Mouse (Mus musculus) layer of hippocampus, adult 9-11 months (tissue): ENCODE measurements around the gene Rfx8.

ENCODE experiments used
- DNase-seq: peaks from one replicate; pipeline ENCODE4 v3.0.0; 2022

Gene Rfx8

GRCm38 (mm10) chr1:39720632-39721350 lies at the start of gene Rfx8:
Gene Rfx8, minus strand, starts transcription at chr1:39720997.
- no peak for DNase-seq

- no peak for DNase-seq
Observed at GRCm38 (mm10) chr1:39770436-39770835, 49.6 kb upstream of the Rfx8 start.

DNA sequence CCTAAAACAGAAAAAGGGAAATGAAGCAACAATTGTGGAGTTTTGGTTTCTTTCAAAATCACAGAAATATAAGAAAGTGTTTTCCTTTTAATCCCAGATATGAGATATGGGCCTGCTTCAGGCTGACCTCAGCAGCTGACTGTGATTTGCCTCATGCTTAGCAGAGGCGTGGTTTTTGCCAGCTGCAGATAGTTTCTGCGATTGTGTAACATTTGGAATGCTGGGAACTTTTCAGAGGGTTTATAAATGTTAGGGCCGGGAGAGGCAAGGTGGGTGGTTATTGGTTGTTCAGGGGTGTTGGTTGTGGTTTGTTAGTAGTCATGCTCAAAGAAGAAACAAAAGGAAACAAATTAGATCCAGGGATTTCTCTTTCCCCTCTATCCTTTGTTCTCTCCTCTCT lies 47.2 kb upstream of the Rfx8 start:
- no peak for DNase-seq

DNA sequence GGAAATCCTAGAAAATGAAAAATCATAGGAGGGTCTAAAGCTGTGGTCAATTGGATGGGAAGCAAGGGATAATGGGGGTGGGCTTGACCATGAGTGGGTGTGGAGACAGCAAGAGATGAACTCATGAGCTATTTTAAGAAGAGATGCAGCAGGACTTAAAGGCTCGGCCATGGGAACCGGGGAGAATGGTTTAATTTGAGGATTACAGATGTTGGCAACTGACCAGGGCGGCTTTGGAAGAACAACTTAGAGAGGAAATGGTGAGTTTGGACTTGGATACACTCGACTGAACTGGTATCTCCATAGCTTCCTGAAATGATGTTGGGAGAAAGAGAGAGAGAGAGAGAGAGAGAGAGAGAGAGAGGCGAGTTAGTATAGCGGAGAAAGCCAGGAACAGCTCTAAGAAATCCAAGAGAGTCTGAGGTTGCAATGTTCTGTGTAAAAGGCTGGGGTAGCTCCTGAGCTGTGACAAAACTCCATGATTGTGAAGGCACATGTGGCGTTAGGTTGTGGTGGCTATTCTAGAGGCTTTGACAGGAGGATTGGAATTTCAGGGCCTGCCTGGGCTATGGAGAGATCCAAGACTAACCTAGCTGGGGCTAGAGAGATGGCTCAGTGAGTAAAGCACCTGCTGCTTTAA lies 45.2 kb upstream of the Rfx8 start:
- DNase-seq: no peak

DNA sequence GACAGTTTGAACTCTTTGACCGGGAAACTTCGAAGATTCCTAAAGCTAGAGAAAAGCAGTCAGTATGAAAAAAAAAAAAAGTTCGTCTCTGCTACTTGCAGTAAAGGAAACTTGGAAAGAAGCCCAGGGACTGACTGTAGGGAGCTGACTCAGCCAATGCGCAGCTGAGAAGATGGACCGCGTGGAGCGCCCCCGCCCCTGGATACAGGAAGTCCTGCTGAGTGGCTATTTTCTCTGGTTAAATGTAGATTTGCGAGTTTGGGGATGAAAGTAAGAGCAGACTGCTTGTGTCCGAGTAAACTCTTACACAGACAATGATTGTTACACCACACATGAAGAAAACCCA lies 41.2 kb upstream of the Rfx8 start:
- DNase-seq: peak; percentile 85

GRCm38 (mm10) chr1:39761211-39762024 lies 40.6 kb upstream of the Rfx8 start:
- peak; percentile 65 for DNase-seq

DNA sequence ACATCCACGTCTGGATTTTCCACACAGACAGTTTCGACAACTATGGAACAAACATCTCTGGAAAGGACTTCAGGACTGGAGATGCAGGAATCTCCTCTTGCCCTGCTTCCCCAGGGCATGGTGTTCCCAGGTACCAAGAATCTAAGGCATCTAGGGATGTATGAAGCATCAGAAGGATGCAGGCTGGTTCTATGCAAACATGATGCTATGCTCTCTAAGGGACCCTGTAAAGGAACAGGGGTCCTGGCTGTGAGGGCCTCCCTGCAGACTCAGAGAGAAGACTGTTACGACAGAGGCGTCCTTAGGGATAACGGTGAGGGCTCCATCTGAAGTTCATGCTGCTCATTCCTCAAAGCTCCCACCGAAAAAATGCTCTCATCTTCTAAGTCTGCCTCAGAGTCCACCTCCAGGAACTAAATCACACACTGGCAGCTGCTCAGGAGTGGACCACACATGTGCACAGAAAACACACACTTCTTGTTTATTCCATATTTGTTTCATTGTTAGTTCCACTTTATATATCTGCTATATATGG lies 39.5 kb upstream of the Rfx8 start:
- DNase-seq: no peak

DNA sequence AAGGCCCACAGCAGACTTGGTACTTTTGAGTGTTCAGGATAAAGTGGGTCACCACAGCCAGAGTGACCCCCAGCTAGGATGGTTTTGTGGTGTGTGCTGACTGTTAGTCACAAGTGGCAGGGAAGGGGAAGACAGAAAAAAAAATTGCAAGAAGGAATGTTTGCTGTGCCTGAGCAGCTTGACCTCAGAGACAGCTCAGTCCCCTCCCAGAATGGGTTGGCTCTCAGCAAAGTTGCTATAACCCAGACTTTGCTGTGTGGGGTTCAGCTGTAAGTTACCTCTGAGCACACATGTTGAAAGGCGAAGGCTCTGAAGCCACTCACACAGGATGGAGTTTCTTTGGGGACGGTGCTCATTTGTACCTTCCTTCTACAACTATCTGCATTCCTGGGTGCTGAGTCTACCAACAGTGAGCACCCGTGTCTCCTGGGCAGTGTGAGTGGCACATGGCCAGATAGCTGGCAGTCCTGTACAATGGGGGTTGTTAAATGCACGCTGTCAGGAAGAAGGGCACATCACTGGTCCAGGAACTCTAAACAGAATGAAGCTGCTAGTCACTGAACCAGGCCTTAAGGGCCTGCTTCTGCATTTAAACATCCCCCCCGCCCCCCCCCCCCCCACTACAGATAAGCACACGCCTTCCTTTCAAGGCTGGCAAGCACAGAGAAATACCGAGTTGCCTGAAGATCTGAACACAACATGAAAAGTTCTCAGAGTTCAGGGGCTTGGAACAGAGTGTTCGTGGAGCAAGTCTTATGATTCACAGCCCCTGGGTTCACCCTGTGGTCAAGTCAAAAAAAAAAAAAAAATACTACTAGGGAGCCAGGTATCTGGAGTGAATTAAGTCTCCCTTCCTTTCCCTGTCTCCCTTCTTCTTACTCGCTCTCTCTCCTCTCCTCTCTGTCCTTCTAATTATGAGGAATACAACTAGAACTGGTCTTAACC lies 38.7 kb upstream of the Rfx8 start:
- no peak for DNase-seq

- no peak for DNase-seq
Observed at GRCm38 (mm10) chr1:39758244-39758643, 37.4 kb upstream of the Rfx8 start.

DNA sequence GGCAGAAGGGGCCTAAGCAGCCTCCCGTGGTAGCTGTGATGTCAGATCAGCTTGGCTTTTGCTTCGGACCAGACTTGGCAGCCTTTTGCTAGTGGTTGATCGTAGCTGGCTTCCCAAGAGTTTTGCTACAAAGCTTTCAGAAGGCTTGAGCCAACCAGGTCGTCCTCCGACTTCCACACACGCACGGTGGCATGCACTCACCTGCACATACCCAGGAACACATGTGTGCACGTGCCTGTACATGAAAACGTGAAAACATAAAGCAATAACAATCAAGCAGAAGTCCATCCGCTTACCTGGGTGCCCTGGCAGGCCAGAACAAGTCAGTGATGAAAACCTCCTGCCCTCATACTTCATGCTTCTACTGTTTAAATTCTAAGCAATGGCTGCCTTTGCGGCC lies 36.2 kb upstream of the Rfx8 start:
- DNase-seq: no peak

- DNase-seq: no peak
Observed at GRCm38 (mm10) chr1:39754224-39754957, 33.6 kb upstream of the Rfx8 start.

DNA sequence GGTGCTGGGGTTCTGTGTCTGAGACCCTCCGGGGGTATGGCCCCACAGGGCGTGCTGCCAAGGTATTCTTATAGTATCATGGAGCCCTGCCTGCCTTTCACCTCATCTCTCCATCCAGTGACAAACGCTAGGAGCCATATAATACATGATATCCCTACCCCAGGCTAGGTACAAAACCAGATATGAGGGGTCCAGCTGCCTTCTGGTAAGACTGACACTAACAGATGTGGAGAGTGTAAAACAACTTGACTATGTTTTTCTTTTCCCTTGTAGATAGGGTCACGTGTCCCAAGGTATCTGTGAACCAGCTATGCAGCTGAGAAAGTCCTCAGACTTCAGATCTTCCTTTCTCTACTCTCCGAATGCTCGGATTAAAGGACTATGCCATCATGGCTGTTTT lies 30.7 kb upstream of the Rfx8 start:
- no peak for DNase-seq

GRCm38 (mm10) chr1:39749664-39750063 lies 28.9 kb upstream of the Rfx8 start:
- no peak for DNase-seq

DNA sequence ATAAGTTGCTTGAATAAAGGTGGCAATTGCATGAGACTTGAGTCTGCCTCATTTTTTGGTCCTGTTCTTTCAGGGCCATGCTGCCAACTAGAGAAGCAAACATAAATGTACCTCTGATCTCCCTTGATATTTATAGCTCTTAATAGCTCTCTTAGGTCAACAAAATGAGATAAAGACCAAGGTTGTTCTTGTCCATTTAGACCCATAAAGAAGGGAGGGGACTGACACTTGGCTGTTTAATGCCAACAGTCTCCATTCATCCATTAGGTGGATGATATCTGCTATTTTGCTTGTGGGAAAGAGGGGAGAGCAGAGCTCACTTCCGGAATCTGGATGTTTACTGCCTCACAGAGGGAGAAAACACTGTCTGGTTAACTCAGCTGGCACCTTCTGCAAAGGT lies 28.4 kb upstream of the Rfx8 start:
- DNase-seq: no peak

GRCm38 (mm10) chr1:39748666-39749065 lies 27.9 kb upstream of the Rfx8 start:
- DNase-seq: no peak

DNA sequence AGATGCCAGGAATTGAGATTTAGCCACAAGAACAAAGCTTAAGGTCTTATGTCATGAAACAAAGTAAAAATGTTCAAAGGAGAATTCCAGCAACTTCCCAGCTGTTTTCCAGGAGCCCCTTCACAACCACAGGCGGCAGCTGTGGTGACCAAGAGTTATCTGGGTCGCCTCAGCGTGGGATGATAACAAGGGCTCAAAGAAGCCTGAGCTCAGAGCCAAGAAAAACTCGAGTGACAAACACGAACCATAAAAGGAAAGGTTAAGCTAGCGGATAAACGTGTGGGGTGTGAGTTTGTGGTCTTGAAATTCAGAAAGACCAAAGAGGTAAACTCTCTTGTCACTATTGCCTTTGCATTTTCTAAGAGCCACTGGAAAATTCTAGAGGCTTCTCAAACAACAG lies 25.7 kb upstream of the Rfx8 start:
- no peak for DNase-seq

- DNase-seq: peak; percentile 61
Observed at GRCm38 (mm10) chr1:39740948-39741347, 20.2 kb upstream of the Rfx8 start.

- no peak for DNase-seq
Observed at GRCm38 (mm10) chr1:39740002-39740401, 19.2 kb upstream of the Rfx8 start.

DNA sequence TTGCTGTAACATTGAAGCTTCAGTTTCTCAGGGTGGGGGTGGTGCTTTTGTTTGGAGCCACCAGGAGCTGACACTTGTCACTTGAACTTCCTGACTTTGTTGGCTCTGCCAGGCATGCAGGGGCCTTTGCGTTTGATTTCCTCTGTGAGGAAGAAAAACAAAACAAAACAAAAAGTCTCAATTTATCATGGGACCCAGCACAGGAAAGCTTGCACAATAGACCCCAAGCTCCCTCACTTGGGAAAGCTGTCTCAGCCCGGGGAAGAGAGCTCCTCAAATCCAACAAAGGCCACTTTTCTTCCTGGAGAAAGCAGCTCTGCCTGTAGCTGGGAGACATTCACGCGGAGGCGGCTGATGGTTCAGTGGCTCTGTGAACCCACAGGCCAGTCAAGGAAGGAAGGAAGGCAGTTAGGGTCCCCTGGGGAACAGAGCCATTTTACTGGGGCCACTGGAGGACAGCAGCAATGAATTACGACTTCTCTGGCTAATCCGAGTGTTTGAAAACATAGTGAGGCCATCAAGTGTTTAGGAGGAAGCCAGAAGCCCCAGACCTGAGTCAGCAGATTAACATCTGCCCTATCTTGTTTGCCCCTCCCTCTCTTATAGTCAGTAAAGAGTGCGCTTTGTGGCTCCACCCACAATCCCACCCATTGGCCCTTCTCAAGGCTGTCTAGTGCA lies 15.3 kb upstream of the Rfx8 start:
- DNase-seq: no peak

- no peak for DNase-seq
Observed at GRCm38 (mm10) chr1:39735493-39735892, 14.7 kb upstream of the Rfx8 start.

DNA sequence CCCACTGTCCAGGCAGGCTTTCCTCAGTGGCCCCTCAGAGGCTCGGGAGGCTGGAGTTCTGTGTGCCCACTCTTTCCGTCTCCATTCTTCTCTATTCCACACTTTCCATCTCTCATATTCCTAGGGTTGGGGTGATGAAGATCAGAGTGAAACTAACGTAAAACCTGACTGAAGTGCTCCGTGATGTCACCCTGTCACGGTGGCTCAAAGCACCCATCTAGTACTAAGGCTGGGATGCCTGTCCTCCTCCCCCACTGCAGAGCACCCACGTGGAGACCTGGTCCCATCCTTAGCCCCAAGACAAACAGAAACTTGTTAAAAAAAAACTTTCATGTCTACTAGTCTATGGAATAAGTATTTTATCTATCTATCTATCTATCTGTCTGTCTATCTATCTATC lies 14.1 kb upstream of the Rfx8 start:
- DNase-seq: no peak
